Mouse (Mus musculus) gastrocnemius, adult 8-10 months (tissue): ENCODE data around the gene Tha1. TPM values are rescaled to one million over a fixed set of nuclear protein-coding genes. Genes with fewer than 3 reads are reported as not detected.

Experiments used
- DNase-seq, 2 experiments: peaks; one replicate each; pipeline ENCODE4 v3.0.0; 2022; ENCODE audit warnings: low spot score in 2 of 2
- total RNA-seq, 4 experiments: library from RNA; stranded (reverse); gene quantifications; 2 replicates each; pipeline ENCODE4 v1.2.4; 2022

Gene Tha1
- 1 to 10 TPM; 2.7 to 3.8 (median 3.4) TPM for total RNA-seq

DNA sequence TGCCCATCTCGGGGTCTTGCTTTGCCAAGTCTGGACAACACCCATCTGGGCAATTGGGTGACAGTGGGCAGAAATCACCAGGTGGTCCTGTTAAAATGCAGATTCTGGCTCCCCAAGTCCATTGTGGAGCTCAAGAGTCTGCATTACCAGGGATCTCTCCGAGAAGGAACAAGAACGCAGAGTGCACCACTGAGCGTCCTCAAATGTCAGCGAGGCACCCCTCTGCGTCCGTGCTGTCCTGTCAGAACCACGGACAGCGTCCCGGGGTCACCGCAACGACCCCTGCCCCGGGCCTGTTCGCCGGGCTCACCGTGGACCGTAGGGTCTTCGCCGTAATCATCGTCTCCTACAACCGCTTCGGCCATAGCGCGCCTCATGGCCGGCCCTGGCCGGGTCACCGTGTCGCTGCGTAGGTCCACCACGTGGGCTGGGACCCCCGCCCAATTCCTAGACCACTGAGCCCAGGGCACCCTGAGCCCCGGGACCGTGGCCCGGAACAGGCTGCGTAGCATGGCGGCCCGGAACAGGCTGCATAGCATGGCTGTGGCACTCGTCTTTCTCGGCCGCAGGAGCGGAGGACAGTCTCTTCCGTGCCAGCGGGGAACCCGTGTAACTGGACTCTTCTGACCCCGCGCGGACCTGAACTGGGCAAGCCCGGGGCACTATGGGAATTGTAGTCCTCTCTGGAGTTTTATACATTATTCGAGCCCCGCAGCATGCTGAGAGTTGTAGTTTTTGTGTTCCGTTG, at the start of gene Tha1:
Gene Tha1 (minus strand): TSS at position 621 of the 748 bp plus-strand sequence.
- DNase-seq, result peak; percentile 72 to 79

DNA sequence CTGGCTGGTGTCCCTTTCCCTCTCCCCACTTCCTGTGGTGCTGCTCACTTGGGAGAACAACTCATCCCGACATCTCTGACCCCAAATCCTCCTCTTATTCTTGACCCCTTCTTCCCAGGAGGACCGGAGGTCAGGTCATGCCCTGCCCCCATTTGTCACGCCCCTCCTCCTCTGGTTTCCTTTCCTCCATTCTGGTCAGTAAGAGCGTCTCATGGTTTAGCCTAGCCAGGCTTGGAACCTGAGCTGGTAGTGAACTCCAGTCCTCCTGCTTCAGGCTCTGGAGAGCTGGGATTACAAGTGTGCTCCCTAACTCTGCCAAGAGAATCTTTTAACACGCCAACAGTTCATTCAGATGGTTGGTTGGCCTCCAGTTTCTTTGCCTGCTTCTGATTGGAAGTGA, 45.9 kb upstream of the Tha1 start:
- no peak for DNase-seq

DNA sequence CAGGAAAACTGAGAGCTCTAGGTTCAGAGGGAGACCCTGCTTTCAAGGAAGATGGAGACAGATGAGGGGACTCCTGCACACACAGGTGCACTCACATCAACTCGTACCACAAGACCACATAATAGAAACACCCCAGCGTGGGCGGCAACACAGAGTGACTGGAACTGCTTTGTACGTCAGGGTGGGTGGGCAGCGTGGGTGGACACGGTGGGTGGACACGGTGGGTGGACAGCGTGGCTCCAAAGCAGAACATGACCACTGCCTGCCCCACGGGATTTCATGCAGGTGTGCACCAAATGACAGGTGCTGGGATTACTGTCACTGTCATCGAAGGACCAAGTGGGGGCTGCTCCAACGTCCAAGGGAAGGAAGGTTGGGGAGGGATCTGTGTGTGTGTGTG, 45.3 kb upstream of the Tha1 start:
- no peak for DNase-seq

DNA sequence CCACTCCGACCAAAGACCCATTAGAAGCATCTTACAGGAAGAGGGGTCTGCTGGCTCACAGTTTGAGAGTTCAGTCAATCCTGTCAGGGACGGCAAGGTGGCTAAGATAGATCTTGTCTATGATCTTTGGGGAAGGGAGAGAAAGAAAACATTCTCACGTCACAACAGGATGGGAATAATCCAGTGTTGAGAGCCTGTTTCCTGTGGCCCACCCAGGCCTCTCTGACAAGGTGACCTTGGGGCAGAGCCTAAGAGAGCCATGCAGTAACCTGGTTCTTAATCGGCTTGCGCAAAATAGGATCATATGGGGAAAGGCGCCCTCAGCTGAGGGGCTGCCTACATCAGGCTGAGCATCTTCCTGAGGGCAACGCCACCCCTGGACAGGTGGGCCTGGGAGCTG, 42.6 kb upstream of the Tha1 start:
- DNase-seq, result no peak

DNA sequence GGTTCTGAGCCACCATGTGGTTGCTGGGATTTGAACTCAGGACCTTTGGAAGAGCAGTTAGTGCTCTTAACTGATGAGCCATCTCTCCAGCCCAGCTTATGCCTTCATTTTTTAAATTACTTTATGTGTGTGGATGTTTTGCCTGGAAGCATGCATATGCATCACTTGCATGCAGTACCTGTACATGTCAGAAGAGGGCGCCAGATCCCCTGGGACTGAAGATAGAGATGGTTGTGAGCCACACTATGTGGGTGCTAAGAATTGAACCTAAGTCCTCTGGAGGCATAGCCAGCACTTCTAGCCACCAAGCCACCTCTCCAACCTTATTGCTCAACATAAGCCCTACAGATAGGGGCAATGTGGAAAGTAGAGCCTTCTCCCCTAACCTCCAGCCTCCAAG, 42.1 kb upstream of the Tha1 start:
- no peak for DNase-seq

DNA sequence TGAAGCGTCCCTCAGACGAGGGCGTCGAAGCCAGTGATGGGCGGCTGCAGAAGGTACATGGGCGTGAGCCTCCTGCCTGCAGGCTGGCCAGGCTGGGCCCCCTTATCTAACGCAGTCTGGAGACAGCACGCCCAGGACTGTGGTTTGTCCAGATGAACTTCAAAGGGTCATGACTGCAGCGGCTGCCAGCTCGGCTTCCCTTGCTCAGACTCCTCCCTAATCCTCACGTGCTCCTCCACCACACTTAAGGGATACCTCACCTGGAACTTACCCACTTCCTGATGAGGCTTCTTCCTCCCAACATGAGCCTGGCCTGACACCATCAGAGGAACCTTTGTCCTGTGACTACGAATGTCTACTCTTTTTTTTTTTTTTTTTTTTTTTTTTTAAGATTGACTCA, 41.2 kb upstream of the Tha1 start:
- DNase-seq, result no peak

DNA sequence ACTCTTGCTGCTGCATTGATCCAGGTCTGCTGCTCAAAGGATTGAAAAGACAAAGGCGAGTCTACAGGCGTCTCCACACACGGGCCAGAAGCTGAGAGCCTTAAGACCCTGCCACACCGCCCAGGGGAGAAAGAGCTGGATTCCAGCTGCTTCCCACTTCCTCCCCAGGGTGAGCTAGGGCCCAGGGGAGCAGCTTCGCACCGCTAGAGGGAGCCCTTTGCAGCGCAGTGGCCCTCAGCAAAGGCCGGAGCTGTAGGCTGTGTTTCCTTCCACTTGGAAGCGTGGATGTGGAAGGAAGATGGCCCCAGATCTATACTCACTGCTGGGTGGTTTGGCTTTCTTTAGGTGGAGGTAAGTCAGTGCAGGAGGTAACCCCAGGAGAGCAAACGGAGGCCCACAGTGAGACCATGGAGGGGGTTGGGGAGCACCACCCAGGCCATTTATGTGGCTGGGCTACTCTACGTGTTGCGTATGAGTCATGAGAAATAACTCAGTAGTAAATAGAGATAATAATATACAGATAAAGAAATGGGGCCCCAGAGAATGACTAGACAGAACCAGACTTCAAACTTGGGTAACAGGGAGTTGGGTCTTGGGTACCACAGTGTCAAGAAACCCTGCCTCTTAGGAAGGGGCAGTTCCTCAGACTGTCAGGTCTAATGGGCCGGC, 39.5 kb upstream of the Tha1 start:
- DNase-seq, result peak; percentile 75 to 78

DNA sequence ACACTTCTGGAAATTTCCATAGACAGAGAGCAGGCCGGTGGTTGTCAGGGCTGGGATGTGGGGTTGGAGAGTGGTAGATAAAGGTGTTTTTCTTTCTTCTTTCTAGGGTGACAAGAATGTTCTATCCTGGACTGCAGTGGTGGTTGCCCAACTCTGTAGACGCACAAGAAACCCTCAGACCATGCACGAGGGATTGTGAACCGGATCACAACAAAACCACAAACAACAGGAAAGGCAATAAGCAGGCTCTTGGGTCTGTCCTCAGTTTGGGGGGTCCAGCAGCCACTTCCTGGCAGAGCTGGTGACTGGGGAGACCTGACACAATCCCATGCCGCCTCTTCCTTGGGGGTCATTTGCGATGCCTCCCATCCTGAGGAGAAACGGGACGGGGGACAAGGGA, 36.1 kb upstream of the Tha1 start:
- no peak for DNase-seq

DNA sequence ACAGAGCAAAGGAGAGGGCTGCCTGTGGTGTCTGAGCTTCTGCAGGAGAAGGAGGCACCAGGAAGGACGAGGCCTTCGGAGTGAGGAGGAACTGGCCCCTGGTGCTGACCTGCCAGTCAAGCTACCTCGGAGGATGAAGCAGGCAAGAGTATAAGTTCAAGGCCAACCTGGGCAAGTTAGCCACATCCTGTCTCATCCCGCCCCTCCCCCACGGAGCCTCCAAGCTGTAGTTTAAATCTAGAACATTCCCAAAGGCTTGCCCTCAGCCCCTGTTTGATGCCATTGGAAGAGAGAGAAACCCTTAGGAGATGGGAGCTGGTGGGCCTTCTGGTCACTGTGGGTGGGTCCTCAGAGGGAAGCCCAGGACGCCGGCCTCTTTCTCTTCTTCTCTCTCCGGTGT, 31.2 kb upstream of the Tha1 start:
- no peak for DNase-seq

DNA sequence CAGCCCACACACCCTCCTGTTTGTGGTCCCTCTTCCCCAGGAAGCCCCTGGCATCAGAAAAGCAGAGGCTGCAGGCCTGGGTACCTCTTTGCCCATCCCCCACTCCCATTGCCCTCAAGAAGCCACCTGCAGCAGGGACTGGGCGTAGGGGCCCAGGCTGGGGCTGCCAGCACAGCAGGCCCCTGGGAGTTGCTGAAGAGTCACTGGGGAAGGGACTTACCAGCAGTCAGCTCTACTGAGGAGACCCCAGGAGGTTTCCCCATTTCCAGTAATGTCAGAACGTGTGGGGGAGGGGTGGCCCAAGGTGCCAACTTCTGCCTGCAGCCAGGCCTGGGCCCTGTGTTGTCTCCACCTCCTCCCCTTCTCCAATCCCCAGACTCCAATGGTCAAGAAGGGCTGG, 29.0 kb upstream of the Tha1 start:
- no peak for DNase-seq

DNA sequence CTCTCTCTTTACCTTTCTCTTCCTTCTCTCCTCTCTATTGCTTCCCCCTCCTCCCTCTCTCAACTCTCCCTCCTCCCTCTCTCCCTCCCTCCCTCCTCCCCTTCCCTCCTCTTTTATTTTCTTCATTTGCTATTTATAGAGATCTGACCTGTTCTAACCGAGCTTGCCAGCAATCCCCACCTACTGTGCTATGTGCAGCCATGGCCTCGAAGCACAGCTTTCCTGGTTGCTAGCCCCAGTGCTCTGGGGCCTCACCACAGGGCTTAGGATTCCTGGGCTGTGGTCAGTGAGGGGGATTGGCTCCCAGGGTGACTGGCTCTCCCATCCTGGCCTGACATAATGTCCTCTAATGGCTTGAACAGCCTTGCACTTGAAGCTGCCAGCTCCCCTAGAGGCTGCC, 23.3 kb upstream of the Tha1 start:
- DNase-seq, result no peak

DNA sequence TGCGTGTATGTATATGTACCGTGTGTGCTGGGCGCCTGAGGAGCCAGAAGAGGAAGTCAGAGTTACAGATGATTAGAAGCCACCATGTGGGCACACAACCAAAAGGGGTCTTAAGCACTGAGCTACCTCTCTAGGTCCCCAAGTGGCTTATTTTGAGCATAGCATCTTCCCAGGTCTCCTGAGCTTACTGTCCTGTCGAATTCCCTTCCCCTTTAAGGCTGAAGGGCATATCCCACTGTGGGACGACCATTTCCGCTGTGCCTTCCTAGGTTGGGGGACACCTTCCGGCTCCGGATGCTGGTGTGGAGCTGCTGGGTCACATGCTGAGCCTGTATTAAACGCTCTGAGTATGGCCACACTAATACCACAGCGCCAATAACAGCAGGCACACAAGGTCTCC, 21.4 kb upstream of the Tha1 start:
- DNase-seq, result no peak

DNA sequence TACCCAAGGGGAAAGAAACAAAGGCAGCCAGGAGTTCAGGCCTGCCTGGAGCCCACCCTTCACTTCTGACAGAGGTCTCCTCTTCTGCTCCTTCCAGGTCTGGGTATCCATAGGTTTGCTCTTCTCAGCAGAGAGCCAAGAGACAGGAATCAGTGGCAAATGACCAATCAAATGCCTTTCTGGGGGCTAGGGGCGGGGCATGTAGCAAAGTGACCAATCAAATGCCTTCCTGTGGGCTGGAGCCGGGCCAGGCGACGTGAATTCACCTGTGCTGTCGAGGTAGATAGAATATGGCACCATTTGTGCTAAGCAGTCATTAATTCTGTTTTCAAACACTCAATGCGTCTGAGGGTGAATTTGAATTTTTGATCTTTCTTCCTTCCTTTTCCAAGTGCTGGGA, 18.9 kb upstream of the Tha1 start:
- no peak for DNase-seq

DNA sequence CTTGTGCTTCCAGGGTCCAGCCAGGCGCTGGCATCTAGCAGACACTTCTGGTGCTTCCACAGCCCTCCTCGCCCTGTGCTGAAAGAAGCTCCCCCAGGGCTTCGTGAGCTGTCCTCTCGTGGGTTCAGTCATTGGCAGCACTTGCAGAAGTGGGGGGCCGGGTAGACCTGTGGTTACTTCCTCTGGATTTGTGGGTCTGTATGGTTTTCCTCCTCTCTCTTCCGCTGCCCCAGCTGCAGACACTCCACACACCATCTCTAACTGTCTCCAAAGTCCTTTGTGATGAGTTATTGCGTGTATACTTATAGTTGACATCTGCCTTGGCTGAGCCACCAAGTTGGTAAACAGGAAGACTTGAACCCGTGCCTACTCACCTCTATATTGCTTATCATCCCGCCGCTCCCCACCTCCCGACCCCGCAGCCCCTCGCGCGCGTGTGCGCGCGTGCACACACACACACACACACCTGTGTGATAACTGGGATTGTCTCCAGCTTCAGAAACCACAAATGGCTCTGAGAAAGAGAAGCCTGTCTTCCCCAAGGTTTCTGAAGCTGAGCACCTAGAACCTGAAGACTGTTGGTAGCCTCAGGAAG, 18.4 kb upstream of the Tha1 start:
- DNase-seq, result no peak

DNA sequence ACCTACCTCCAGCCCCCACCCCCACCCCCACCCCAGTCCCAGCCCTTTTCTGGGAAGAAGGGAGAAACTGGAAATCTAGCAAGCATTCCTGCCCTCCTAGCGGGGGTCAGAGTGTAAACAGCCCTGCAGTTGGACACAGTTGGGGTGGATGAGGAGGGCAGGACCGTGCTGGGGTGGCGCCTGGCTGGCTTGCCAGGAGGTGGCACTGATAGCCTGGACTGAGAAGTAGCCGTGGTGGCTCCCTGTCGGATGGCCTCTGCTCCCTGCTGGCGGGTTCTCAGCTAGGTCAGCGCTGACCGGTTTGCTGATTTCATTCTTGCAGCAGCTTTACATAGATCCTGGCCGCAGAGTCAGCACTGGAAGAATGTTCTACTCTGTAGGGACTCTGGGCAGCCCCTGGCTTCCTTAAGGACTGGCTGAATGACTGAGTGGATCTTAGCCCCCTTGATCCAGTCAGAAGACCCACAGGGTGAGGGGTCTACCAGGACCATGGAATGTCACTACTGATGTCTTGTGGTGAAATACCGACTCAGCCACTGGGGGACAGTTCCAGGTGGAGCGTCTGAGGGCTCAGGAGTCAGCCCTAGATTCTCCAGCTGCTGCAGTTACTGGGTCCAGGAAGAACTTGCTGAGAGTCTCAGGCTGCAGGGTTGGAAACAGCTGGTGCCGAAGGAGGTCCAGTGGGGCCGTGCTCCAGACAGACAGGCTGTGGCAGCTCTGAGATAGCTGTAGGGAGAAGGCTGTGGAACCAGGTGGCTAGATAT, 17.4 kb upstream of the Tha1 start:
- peak; percentile 38 to 64 for DNase-seq

DNA sequence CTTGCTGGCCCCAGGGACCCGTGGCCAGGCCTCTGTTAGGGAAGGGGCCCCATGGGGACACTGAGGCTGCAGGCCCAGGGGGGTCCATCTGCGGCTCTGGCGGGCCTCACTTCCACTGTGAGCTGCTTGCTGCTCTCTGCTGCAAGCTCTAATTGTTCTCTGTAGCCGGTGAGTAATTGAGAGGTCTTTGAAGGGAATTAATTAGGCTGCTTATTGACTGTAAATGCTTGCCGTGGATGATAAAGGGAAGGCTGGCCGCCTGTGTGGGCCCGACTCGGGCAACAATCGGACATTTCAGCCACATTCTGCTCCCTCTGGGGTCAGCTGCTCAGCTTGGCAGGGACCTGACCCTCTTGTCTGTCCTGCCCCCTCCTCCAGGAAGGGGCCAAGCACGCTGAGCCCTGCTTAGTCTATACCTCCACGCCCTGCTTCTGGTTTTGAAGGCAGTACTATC, 16.6 kb upstream of the Tha1 start:
- no peak for DNase-seq

DNA sequence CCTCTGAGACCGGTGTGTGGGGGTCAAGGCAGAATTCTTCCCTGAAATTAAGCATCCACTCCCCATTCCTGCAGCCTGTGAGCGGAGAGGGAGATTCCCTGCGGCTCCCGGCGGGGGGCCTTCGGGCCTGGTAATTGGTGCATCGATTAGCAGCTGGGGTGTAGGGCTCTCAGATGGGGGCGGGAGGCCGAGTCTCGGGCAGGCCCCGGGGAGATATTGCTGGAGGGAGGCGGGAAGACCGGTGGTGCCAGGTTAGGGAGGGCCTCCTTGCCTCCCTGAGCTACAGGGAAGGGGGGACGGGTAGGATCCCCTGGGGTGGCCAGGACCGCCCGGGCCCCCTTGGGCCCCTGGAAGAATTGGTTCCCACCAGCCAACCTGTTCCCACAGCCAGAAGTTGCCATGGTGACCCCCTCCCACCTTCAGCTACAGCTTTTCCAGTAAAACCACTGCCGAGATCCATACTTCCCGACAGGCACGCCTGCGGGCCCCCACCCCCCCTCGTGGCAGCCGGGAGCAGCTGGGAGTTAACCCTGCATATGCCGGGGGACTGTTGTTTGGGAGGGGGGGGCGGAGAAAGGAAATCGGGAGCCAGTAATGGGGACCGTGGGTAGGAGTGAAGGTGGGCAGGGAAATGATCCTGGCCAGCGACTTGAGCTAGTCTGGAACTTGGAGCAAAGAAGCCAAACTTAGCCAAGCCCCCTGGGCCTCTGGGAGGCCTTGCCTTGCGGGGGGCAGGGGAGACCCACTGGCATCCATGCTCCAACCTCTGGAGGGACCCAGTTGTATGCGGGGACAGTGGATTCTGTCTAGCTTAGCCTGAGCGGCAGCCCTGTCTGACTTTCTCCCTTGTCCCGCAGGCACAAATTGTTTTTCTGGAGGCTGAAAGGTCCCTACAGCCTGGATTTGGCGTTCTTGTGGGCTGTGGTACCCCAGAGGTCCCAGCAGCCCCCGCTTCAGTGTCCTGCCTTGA, 15.9 kb upstream of the Tha1 start:
- no peak for DNase-seq

DNA sequence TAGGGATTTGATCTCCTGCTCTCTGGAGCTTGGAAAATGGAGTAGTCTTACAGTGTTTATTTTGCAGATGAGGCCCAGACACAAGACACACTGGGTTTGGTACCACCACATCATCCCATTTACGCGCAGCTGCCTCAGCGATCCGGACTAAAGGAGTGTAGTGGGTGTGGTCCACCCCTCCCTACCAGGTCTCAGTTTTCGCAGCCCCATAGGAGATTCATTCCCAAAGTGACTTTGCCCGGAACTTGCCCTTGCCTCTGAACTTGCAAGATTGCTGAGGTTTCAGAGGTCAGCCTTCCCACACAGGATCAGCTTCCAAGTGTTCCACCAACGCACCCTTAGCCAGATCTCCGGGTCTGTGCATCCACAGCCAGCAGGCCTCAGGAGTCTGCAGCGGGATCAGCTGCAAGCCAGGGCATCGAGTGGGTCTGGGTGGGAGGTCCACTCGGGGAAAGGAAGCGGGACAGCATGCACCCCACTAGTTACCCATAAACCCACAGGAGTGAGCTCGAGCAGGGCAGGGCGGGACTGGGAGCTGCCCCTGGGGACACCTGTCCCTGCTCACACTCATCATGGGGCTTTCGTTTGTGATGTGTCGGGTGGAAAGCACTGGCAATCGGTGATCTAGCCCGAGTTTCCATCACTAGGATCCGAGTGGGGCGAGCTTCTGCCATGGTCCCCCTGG, 15.0 kb upstream of the Tha1 start:
- DNase-seq, result no peak

DNA sequence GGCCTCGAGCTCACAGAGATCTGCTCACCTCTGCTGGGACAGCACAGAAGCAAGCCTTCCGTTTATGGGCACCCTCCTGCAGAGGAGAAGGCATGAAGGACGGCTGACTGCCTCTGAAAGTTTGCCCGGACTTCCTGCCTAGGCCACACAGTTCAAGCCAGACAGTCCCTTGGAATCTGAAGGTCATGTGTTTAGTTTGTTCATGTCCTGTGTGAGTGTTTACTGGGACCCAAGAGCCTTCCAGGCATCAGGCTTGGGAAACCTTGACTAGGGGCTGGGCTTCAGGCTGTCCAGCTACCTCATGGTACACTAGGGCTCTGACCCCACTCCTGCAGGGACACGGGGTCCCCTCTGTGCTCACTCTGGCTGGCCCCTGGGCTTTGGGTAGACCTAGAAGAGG, 12.7 kb upstream of the Tha1 start:
- no peak for DNase-seq

DNA sequence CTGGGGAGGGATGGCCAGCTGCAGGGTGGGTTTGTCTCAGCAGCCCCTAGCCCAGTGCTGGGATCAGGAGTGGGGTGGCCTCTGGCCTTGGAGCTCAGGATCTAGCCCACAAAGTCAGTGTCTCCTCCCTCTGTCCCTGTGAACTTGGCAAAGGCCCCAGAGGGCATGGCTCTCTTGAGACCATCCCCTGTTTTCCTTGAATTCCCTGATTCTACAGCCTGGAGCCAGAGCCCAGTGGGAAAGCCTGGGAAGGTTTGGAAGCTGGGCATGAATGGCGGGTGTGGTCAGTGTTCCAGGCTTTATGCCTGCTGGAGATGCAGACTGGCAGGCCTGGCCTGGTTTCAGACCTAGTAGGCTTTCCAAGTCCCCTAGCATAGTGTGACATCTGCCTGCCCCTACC, 8.9 kb upstream of the Tha1 start:
- DNase-seq, result no peak
